Mouse (Mus musculus): ENCODE results near the gene Chd4.
"Not testable (repeated sequence)": the region's sequence is repeated elsewhere in the genome, so short reads cannot be mapped to it uniquely, and the experiment has no call there.

Chd4 gene

GRCm38 (mm10) chr6:125095391-125096278, at the start of gene Chd4:
Chd4 (plus strand) TSS chr6:125095981.
- peak; percentile 93 for DNase-seq

GRCm38 (mm10) chr6:125046691-125047090, 49.1 kb upstream of the Chd4 start:
- DNase-seq = peak; percentile 81

GRCm38 (mm10) chr6:125049678-125050077, 46.1 kb upstream of the Chd4 start, which contains the start of gene Acrbp:
Acrbp (plus strand) TSS chr6:125049689.
- DNase-seq = peak; percentile 20

GRCm38 (mm10) chr6:125051237-125051636, 44.5 kb upstream of the Chd4 start:
- DNase-seq = no peak

GRCm38 (mm10) chr6:125061493-125061892, 34.3 kb upstream of the Chd4 start:
- DNase-seq = no peak

GRCm38 (mm10) chr6:125062511-125062910, 33.3 kb upstream of the Chd4 start:
- DNase-seq = no peak

- DNase-seq = no peak
Observed at GRCm38 (mm10) chr6:125063906-125064305, 31.9 kb upstream of the Chd4 start.

- not testable (repeated sequence) for DNase-seq
Observed at GRCm38 (mm10) chr6:125065223-125065622, 30.6 kb upstream of the Chd4 start.

- no peak for DNase-seq
Observed at GRCm38 (mm10) chr6:125067571-125067995, 28.2 kb upstream of the Chd4 start, which contains the start of gene Lpar5. Lpar5 (plus strand) TSS chr6:125067920.

- DNase-seq = no peak
Observed at GRCm38 (mm10) chr6:125071170-125071895, 24.4 kb upstream of the Chd4 start.

GRCm38 (mm10) chr6:125071896-125072279, 23.9 kb upstream of the Chd4 start:
- DNase-seq = peak; percentile 27

- no peak for DNase-seq
Observed at GRCm38 (mm10) chr6:125073825-125074224, 22.0 kb upstream of the Chd4 start.

- DNase-seq = no peak
Observed at GRCm38 (mm10) chr6:125081394-125081793, 14.4 kb upstream of the Chd4 start.

- DNase-seq = peak; percentile 97
Observed at GRCm38 (mm10) chr6:125081797-125082560, 13.8 kb upstream of the Chd4 start.

- DNase-seq = no peak
Observed at GRCm38 (mm10) chr6:125082801-125083386, 12.9 kb upstream of the Chd4 start.

- DNase-seq = peak; percentile 85
Observed at GRCm38 (mm10) chr6:125084424-125084823, 11.4 kb upstream of the Chd4 start.

GRCm38 (mm10) chr6:125087937-125088336, 7.8 kb upstream of the Chd4 start:
- DNase-seq = no peak

- DNase-seq = peak; percentile 93
Observed at GRCm38 (mm10) chr6:125088561-125089321, 7.0 kb upstream of the Chd4 start.

GRCm38 (mm10) chr6:125089521-125090321, 6.1 kb upstream of the Chd4 start:
- peak; percentile 84 for DNase-seq

GRCm38 (mm10) chr6:125090341-125091085, 5.3 kb upstream of the Chd4 start:
- no peak for DNase-seq

Measured in embryo, embryonic 11 days (tissue).